Mouse (Mus musculus) stomach, postnatal 0 days (tissue): ENCODE data around the gene Iqcf5. TPM values are rescaled to one million over a fixed set of nuclear protein-coding genes. Genes with fewer than 3 reads are reported as not detected.

Experiments
- ATAC-seq: fragments of 200-750 bp; cut with Nextera tagmentation; 2 replicates; pipeline ENCODE4 v1.8.0; 2017; ENCODE audit not compliant: low FRiP score, low TSS enrichment
- DNase-seq: peaks from one replicate; pipeline ENCODE4 v3.0.0-alpha.2; 2016; ENCODE audit warnings: low spot score
- H3K27ac ChIP-seq: fragments of 300-500 bp; sonication (generic); replicated peaks from 2 replicates; pipeline ENCODE4 v1.5.1; 2014; ENCODE audit warnings: mild to moderate bottlenecking, control low read depth
- H3K27me3 ChIP-seq: fragments of 300-500 bp; sonication (generic); 2 replicates; pipeline ENCODE4 v1.6.1; 2014; ENCODE audit warnings: low read length; ENCODE audit not compliant: control insufficient read depth, insufficient read depth
- H3K36me3 ChIP-seq: fragments of 300-500 bp; sonication (generic); 2 replicates; pipeline ENCODE4 v1.6.1; 2014; ENCODE audit warnings: low read length, mixed read lengths; ENCODE audit not compliant: control insufficient read depth, insufficient read depth
- H3K4me1 ChIP-seq: fragments of 300-500 bp; sonication (generic); replicated peaks from 2 replicates; pipeline ENCODE4 v1.6.1; 2014; ENCODE audit warnings: antibody characterized with exemption; ENCODE audit not compliant: control insufficient read depth, insufficient read depth
- H3K4me2 ChIP-seq: fragments of 300-500 bp; sonication (generic); replicated peaks from 2 replicates; pipeline ENCODE4 v1.6.1; 2014; ENCODE audit warnings: low read depth, mild to moderate bottlenecking, control low read depth, moderate library complexity
- H3K4me3 ChIP-seq: fragments of 300-500 bp; sonication (generic); 2 replicates; pipeline ENCODE4 v1.5.1; 2014; ENCODE audit warnings: low read depth, low read length, control low read depth
- H3K9ac ChIP-seq: fragments of 300-500 bp; sonication (generic); 2 replicates; pipeline ENCODE4 v1.6.1; 2014; ENCODE audit warnings: mild to moderate bottlenecking, low read length, control low read depth, mixed read lengths
- H3K9me3 ChIP-seq: fragments of 300-500 bp; sonication (generic); 2 replicates; pipeline ENCODE4 v1.6.1; 2016; ENCODE audit warnings: low read length; ENCODE audit not compliant: control insufficient read depth
- CTCF ChIP-seq: IDR thresholded peaks from 2 replicates; pipeline ENCODE4 v1.5.1; 2016; ENCODE audit warnings: antibody characterized with exemption, low read depth, mild to moderate bottlenecking, moderate library complexity
- EP300 ChIP-seq: optimal IDR thresholded peaks from 2 replicates; pipeline ENCODE3; 2016; ENCODE audit warnings: antibody characterized with exemption
- WGBS: fragments of 180-500 bp; shearing (Covaris S2); extraction: QIAGEN DNeasy Blood & Tissue Kit; methylation state at CpG from one replicate; pipeline ENCODE4 v1.1.7; 2014; 5-methylcytosine and 5-hydroxymethylcytosine counted together
- polyA plus RNA-seq: library from polyadenylated mRNA; unstranded; fragments of >200 nt; fragmentation: Nextera tagmentation; extraction: Ambion mirVana; gene quantifications from 2 replicates; pipeline ENCODE4 v1.2.1, GENCODE M21; 2015

Iqcf5 gene
- polyA plus RNA-seq, 1 experiment from 2014 or later: not detected

GRCm38 (mm10) chr9:106476924-106477484 lies 37.4 kb upstream of the Iqcf5 start, which contains the start of gene Parp3:
Gene Parp3 (minus strand): TSS chr9:106476949.
- 0% methylated on average over 41 of the region's 41 CpGs for WGBS
- TF ChIP-seq EP300: no peak
- TF ChIP-seq CTCF: peak; percentile 98
- Histone ChIP-seq H3K9me3 (no peaks in the 10 kb centered on the region), H3K9ac (peak within 1 kb of the TSS; percentile 71), H3K27me3 (no peaks in the 10 kb centered on the region), H3K27ac (peak within 1 kb of the TSS; percentile 83), H3K4me3 (peak within 1 kb of the TSS; percentile 58), H3K4me1 (peaks cover 4% of the 10 kb centered on the region; the same call in 1 of the 2 replicates), H3K4me2 (peak within 1 kb of the TSS; percentile 90), H3K36me3 (peaks cover 2% of the 10 kb centered on the region; the same call in 1 of the 2 replicates)
- ATAC-seq: peak; percentile 98
- peak; percentile 98 for DNase-seq

- no peak for TF ChIP-seq EP300
- no peak for TF ChIP-seq CTCF
- DNase-seq: no peak
- no peaks in the 10 kb centered on the region for H3K9me3 ChIP-seq
- peak overlapping the region; percentile 58 for H3K4me3 ChIP-seq
- peaks cover 3% of the 10 kb centered on the region; the same call in 1 of the 2 replicates for H3K36me3 ChIP-seq
- no peaks in the 10 kb centered on the region for H3K27me3 ChIP-seq
- H3K4me2 ChIP-seq: peak overlapping the region; percentile 90
- 2% methylated on average over 16 of the region's 16 CpGs for WGBS
- H3K27ac ChIP-seq: 0 out of 2 replicates have a peak overlapping the region, but pooled peaks have one; percentile 40
- H3K4me1 ChIP-seq: peaks cover 4% of the 10 kb centered on the region; the same call in 1 of the 2 replicates
- no peak for ATAC-seq
- H3K9ac ChIP-seq: peak overlapping the region; percentile 71
These were observed 36.7 kb upstream of the Iqcf5 start for GRCm38 (mm10) chr9:106477649-106478048.

GRCm38 (mm10) chr9:106478101-106478500 lies 36.3 kb upstream of the Iqcf5 start:
- peak overlapping the region; percentile 58 for H3K4me3 ChIP-seq
- H3K4me1 ChIP-seq: peaks cover 4% of the 10 kb centered on the region; the same call in 1 of the 2 replicates
- no peak for TF ChIP-seq EP300
- no peak for TF ChIP-seq CTCF
- ATAC-seq (no peak), DNase-seq (no peak)
- 77% methylated on average over 9 of the region's 9 CpGs for WGBS
- H3K27me3 ChIP-seq: no peaks in the 10 kb centered on the region
- H3K9ac ChIP-seq: peak overlapping the region; percentile 71
- H3K27ac ChIP-seq: no peak overlapping the region
- no peaks in the 10 kb centered on the region for H3K9me3 ChIP-seq
- H3K36me3 ChIP-seq: peaks cover 7% of the 10 kb centered on the region; the same call in 1 of the 2 replicates
- H3K4me2 ChIP-seq: peak overlapping the region; percentile 90

DNA sequence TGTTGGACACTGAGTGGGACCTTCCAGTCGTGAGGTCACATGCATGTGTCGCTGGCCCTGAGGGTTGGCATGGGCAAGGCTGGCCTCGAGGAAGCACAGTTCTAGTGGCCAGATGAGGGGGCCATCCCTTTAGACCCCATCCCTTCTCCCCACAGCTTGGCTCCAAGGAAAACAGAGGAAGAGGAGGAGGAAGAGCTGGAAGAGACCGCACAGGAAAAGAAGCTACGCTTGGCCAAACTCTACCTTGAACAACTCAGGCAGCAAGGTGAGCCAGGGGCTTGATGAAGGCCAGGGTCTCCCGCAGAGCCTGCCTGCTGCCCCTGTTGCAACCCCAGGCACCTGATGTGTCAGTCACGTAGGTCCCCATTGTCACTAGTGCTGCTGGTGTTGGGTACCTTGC lies 33.8 kb upstream of the Iqcf5 start:
- H3K36me3 ChIP-seq: peaks cover 11% of the 10 kb centered on the region; the same call in 1 of the 2 replicates
- no peak overlapping the region for H3K4me2 ChIP-seq
- WGBS: 95% methylated on average over 7 of the region's 7 CpGs

GRCm38 (mm10) chr9:106481075-106481474 lies 33.3 kb upstream of the Iqcf5 start:
- H3K4me2 ChIP-seq: no peak overlapping the region
- no peaks in the 10 kb centered on the region; the same call in 1 of the 2 replicates for H3K4me1 ChIP-seq
- H3K9ac ChIP-seq: no peak overlapping the region
- H3K9me3 ChIP-seq: no peaks in the 10 kb centered on the region
- ATAC-seq (no peak), DNase-seq (no peak)
- no peak overlapping the region for H3K4me3 ChIP-seq
- no peak overlapping the region for H3K27ac ChIP-seq
- TF ChIP-seq CTCF (no peak), EP300 (no peak)
- WGBS: 93% methylated on average over 15 of the region's 15 CpGs
- no peaks in the 10 kb centered on the region for H3K27me3 ChIP-seq
- peaks cover 11% of the 10 kb centered on the region; the same call in 1 of the 2 replicates for H3K36me3 ChIP-seq

More for the DNA sequence above, 33.8 kb upstream of the Iqcf5 start:
- no peaks in the 10 kb centered on the region; the same call in 1 of the 2 replicates for H3K4me1 ChIP-seq
- no peak for ATAC-seq
- no peak for DNase-seq
- no peaks in the 10 kb centered on the region for H3K27me3 ChIP-seq
- H3K27ac ChIP-seq: no peak overlapping the region
- no peak overlapping the region for H3K4me3 ChIP-seq
- no peaks in the 10 kb centered on the region for H3K9me3 ChIP-seq
- TF ChIP-seq CTCF: no peak
- TF ChIP-seq EP300: no peak
- H3K9ac ChIP-seq: no peak overlapping the region

DNA sequence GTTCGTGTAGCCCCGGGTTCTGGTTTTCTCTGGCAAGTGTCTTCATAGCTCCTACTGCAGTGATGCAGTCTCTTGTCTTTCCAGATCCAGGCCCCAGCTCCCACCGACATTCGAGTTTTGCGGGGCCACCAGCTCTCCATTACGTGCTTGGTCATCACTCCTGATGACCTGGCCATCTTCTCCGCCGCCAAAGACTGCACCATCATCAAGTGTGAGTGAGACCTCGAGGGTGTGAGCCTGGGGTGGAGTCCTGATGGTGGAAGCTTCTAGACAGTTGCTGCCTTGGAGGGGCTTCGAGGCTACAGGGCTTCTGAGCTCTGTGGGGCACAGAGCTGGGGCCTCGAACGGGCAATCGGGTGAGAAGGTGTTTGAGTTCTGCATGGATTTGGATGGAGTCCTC lies 32.7 kb upstream of the Iqcf5 start:
- 94% methylated on average over 13 of the region's 13 CpGs for WGBS
- TF ChIP-seq EP300 (no peak), CTCF (no peak)
- H3K4me3 ChIP-seq: no peak overlapping the region
- no peak overlapping the region for H3K27ac ChIP-seq
- H3K4me2 ChIP-seq: no peak overlapping the region
- DNase-seq (no peak), ATAC-seq (no peak)
- peaks cover 11% of the 10 kb centered on the region; the same call in 1 of the 2 replicates for H3K36me3 ChIP-seq
- no peaks in the 10 kb centered on the region for H3K27me3 ChIP-seq
- H3K4me1 ChIP-seq: no peaks in the 10 kb centered on the region; the same call in 1 of the 2 replicates
- H3K9me3 ChIP-seq: no peaks in the 10 kb centered on the region
- no peak overlapping the region for H3K9ac ChIP-seq
